Mouse (Mus musculus) thymus, postnatal 36 days (tissue): Measurements from ENCODE around the gene Tssk2.

Experiments used
- DNase-seq, 2 experiments: peaks; one replicate each; pipeline ENCODE4 v3.0.0; 2022; ENCODE audit warnings: mixed read lengths in 2 of 2

Tssk2 gene

GRCm38 (mm10) chr16:17898462-17898861, at the start of gene Tssk2, which contains the start of gene Dgcr2:
Gene Tssk2 (plus strand): TSS chr16:17898637.
Gene Dgcr2 (minus strand): TSS chr16:17898562.
- no peak for DNase-seq

- no peak for DNase-seq
Measured at GRCm38 (mm10) chr16:17848928-17849327, 49.5 kb upstream of the Tssk2 start.

GRCm38 (mm10) chr16:17849486-17849885, 49.0 kb upstream of the Tssk2 start:
- DNase-seq = no peak

GRCm38 (mm10) chr16:17851331-17851730, 47.1 kb upstream of the Tssk2 start:
- DNase-seq = no peak

GRCm38 (mm10) chr16:17851860-17852259, 46.6 kb upstream of the Tssk2 start:
- DNase-seq = no peak

- no peak for DNase-seq
Measured at GRCm38 (mm10) chr16:17853263-17853662, 45.2 kb upstream of the Tssk2 start.

- no peak for DNase-seq
Measured at GRCm38 (mm10) chr16:17857157-17857556, 41.3 kb upstream of the Tssk2 start.

- no peak for DNase-seq
Measured at GRCm38 (mm10) chr16:17858592-17858991, 39.8 kb upstream of the Tssk2 start.

GRCm38 (mm10) chr16:17865293-17865692, 33.1 kb upstream of the Tssk2 start:
- no peak for DNase-seq

GRCm38 (mm10) chr16:17865770-17866169, 32.7 kb upstream of the Tssk2 start:
- DNase-seq = no peak

GRCm38 (mm10) chr16:17871248-17871647, 27.2 kb upstream of the Tssk2 start:
- no peak for DNase-seq

GRCm38 (mm10) chr16:17872995-17873394, 25.4 kb upstream of the Tssk2 start:
- DNase-seq = no peak

- no peak for DNase-seq
Measured at GRCm38 (mm10) chr16:17875174-17875573, 23.3 kb upstream of the Tssk2 start.

- no peak for DNase-seq
Measured at GRCm38 (mm10) chr16:17876096-17876495, 22.3 kb upstream of the Tssk2 start.

GRCm38 (mm10) chr16:17879571-17879970, 18.9 kb upstream of the Tssk2 start:
- no peak for DNase-seq

GRCm38 (mm10) chr16:17882196-17882595, 16.2 kb upstream of the Tssk2 start:
- DNase-seq = no peak

GRCm38 (mm10) chr16:17884116-17884515, 14.3 kb upstream of the Tssk2 start:
- DNase-seq = no peak

GRCm38 (mm10) chr16:17889689-17890341, 8.6 kb upstream of the Tssk2 start:
- no peak for DNase-seq

- no peak for DNase-seq
Measured at GRCm38 (mm10) chr16:17890342-17890727, 8.1 kb upstream of the Tssk2 start.

GRCm38 (mm10) chr16:17890917-17891566, 7.4 kb upstream of the Tssk2 start:
- DNase-seq = no peak

GRCm38 (mm10) chr16:17891567-17891959, 6.9 kb upstream of the Tssk2 start, which contains the start of gene Gm20518:
Gene Gm20518 (minus strand): TSS chr16:17891671.
- peak; percentile 99 to 100 for DNase-seq

- no peak for DNase-seq
Measured at GRCm38 (mm10) chr16:17892606-17893005, 5.8 kb upstream of the Tssk2 start.

- DNase-seq = no peak
Measured at GRCm38 (mm10) chr16:17893923-17894322, 4.5 kb upstream of the Tssk2 start, which contains the start of gene Tssk1. Gene Tssk1 (plus strand): TSS chr16:17894223.

- DNase-seq = no peak
Measured at GRCm38 (mm10) chr16:17896091-17896490, 2.3 kb upstream of the Tssk2 start.
